Comparison of ENCODE assay signal across 16 mouse cellular contexts in the genomic region with DNA sequence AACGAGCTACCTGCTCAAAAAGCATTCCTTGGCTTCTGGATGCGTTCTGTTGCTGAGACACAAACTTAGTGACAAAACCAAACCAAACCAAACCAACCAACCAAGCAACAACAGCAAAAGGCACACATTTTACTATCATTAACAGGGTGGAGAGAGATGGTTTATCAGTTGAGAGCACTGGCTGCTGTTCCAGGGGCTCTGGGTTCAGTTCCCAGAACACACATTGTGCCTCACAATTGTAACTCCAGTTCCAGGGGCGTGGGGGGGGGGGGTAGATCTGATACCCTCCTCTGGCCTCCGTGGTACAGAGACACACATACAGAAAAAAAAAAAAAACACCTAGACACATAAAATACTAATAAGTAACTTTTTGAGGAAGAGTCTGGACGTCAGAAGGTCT.
"Had no signal": no experiment of that assay in that cellular context is flagged by ENCODE, and none has a peak within 500 bp of the region (broad histone marks: within the 10 kb centered on the region; RNA-seq: fewer than 3 reads in every experiment).

No protein-coding gene starts in this region.

- H3K27me3 ChIP-seq: neural tube, embryonic 13.5 days; neural tube, embryonic 15.5 days; stomach, embryonic 15.5 days had no signal

- H3K4me2 ChIP-seq: neural tube, embryonic 13.5 days; neural tube, embryonic 15.5 days; stomach, embryonic 15.5 days had no signal

- H3K36me3 ChIP-seq: stomach, embryonic 15.5 days had no signal

- H3K27ac ChIP-seq: neural tube, embryonic 13.5 days; neural tube, embryonic 15.5 days; stomach, embryonic 15.5 days; stomach, postnatal 0 days had no signal

- H3K9me3 ChIP-seq: neural tube, embryonic 15.5 days; stomach, embryonic 15.5 days had no signal

- H3K4me3 ChIP-seq: neural tube, embryonic 13.5 days; neural tube, embryonic 15.5 days; stomach, embryonic 15.5 days had no signal

- DNase-seq: retina, postnatal 1 day; right cerebral cortex, adult 18-20 months; right cerebral cortex, postnatal 14 days; right cerebral cortex, postnatal 25 days; right cerebral cortex, postnatal 4 days; spleen, adult 18-20 months; thymus, adult 18-20 months; thymus, adult 2 months; thymus, postnatal 14 days; thymus, postnatal 25 days; thymus, postnatal 36 days; thymus, postnatal 4 days had no signal

- H3K9ac ChIP-seq: neural tube, embryonic 13.5 days; neural tube, embryonic 15.5 days; stomach, embryonic 15.5 days had no signal
